Mouse (Mus musculus): ENCODE data around the gene Gm5475.
"Not testable (repeated sequence)": the region's sequence is repeated elsewhere in the genome, so short reads cannot be mapped to it uniquely, and the experiment has no call there.

Gm5475 gene

GRCm38 (mm10) chr15:100421758-100422197, at the start of gene Gm5475:
Gm5475 (plus strand) TSS chr15:100422147.
- DNase-seq (ENCODE audit: low spot score) = not testable (repeated sequence)

GRCm38 (mm10) chr15:100375066-100375465, 46.9 kb upstream of the Gm5475 start:
- peak; percentile 74 for DNase-seq (ENCODE audit: low spot score)

DNA sequence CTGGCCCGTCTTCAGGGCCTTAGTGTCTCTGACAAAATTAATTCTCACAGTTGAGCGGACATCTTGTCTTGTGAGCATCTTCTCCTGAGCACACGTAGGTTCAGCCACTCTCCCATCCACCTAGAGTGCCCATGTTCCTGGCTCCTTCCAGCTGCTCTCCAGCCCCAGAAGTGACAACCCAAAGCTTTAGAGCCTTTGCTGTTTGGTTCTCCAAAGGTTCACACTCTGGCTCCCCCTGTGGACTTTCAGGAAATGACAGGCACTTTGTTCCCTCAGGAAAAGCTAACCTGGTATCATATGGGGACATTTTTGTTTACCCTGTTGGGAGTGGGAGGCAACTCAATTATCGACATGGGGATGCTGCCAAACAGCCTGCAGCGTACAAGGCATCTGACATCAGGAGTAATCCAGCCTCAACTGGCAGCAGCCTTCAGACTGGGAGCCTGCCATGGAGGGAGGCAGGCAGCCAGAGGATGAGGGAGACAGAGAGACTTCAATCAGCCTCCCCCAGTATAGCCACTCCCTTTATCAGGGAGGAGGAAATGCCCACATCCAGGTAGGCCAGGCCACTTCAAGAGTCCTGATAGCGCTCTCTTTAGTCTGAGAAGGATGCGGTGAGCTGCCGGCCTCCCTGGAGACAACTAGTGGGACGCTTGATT, 44.0 kb upstream of the Gm5475 start:
- DNase-seq (ENCODE audit: low spot score) = not testable (repeated sequence)

- DNase-seq (ENCODE audit: low spot score) = no peak
Observed at GRCm38 (mm10) chr15:100379658-100380057, 42.3 kb upstream of the Gm5475 start.

DNA sequence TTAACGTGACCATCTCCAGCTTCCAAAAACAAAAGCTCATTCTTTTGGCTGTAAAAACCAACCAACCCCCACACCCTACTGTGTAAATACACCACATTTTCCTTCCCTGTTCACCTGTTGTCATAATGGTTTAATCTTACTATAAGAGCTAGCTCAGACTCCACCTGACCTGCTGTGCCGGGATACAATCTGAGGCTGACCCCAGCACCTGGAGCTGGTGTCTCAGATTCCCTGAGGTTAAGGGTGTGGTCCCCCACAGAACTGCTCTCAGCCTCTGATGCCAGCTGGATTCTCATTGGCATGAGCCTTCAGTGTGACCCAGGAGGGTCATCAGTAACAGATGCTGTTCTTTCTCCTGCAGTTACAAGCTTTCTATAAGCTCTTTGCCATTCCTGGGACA, 41.8 kb upstream of the Gm5475 start:
- DNase-seq (ENCODE audit: low spot score) = no peak

- DNase-seq (ENCODE audit: low spot score) = no peak
Observed at GRCm38 (mm10) chr15:100385705-100386104, 36.2 kb upstream of the Gm5475 start.

GRCm38 (mm10) chr15:100387544-100388223, 34.3 kb upstream of the Gm5475 start:
- no peak for DNase-seq (ENCODE audit: low spot score)

GRCm38 (mm10) chr15:100388224-100388835, 33.6 kb upstream of the Gm5475 start:
- no peak for DNase-seq (ENCODE audit: low spot score)

- DNase-seq (ENCODE audit: low spot score) = no peak
Observed at GRCm38 (mm10) chr15:100388886-100389285, 33.1 kb upstream of the Gm5475 start.

DNA sequence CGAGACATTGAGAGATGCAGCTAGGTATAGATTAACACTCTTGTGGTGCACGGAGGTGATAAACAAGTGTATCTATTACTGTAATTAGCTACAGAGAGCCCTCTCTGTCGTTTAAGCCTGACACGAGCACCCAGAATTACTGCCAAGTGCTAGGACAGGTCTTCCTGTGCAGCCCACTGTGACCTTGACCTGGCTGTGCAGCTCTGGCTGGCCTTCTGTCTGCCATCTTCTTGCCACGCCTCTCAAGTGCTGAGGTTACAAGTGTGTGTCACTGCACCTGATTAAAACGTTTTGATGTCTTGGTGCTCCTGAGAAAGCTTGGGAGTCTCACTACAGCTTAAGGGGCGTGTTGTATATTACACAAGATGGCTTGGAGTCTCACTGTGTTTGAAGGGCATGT, 30.9 kb upstream of the Gm5475 start:
- DNase-seq (ENCODE audit: low spot score) = no peak

DNA sequence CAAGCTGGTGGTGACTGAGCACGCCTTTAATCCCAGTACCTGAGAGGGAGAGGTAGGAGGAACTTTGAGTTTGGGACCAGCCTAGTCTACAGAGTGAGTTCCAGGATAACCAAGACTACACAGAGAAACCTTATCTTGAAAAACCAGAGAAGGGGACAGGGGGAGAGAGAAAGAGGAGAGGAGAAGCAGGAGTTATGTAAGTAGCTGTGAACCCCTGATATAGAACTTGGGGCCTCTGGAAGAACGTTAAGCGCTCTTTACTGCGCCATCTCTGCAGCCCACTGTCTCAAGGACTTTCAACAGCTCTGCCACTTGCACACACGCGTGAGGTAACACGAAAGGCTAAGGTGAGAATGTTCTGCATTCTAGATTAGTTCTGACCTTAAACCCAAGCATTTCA, 30.3 kb upstream of the Gm5475 start:
- DNase-seq (ENCODE audit: low spot score) = no peak

- no peak for DNase-seq (ENCODE audit: low spot score)
Observed at GRCm38 (mm10) chr15:100393016-100393415, 28.9 kb upstream of the Gm5475 start.

DNA sequence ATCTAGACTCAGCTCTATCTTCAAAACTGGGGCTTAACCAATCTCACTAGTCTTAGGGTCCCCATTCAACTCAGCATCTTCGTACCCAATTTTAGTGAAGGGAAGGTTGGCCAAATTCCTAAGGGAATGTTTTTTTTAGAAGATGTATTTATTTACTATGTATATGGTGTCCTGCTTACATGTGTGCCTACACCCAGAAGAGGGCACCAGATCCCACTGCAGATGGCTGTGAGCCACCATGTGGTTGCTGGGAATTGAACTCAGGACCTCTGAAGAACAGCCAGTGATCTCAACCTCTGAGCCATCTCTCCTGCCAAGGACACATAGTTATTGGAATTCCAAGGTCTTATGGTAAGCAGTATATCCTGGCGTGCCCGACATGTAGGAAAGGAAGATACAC, 26.4 kb upstream of the Gm5475 start:
- no peak for DNase-seq (ENCODE audit: low spot score)

- no peak for DNase-seq (ENCODE audit: low spot score)
Observed at GRCm38 (mm10) chr15:100400592-100401250, 21.2 kb upstream of the Gm5475 start.

DNA sequence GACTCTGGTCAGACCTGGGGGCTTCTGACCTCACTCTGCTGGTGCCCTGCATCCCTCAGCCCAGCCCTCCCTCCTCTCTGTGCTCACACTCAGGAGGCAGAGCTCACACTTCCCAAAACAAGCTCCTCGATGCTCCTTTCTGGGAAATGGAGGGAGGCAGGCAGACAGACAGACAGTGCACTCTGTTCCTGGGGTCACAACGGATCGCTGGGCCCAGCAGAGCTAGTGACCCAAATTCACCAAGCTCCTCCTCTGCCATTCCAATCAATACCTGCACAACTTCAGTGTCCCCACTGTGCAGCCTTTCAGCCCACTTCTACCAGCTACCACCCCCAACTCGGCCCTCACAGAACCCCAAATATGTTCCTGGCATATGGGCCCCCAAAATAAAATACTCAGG, 20.1 kb upstream of the Gm5475 start:
- no peak for DNase-seq (ENCODE audit: low spot score)

DNA sequence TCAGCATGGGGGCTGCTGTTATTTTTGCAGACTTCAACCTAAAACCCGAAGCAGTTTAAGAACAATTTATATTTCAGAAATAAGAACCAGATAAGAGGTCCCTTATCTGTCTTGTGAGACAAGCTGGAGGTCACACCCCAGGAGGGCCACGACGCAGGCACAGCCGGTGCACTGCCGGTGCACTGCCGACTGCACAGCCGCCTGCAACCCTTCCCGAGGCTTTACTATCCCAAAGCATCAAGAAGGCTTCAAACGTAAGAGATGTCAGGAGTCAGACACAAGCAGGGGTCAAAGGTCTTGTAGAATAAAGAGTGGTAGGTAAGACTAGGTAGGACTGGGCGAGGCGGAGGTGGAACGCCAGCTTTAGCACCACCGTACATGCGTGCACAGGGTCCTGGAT, 19.6 kb upstream of the Gm5475 start:
- no peak for DNase-seq (ENCODE audit: low spot score)

DNA sequence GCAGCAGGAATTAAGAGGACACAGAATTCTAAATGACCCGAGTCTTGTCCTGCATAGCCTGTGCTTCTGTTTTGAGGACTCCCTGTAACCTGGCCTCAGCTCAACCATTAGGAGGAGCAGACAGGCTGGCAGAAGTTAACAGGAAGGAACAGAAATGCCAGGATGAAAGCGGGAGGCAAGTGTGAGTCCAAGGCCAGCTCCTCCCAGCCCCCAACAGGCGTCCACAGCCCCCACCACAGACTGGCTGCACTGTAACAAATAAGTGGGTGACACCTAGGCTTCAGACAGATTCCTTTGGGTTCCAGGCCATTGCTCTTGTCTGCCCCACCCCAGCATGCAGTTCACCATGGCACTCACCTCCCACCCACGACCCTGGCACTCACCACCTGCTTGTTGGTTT, 19.1 kb upstream of the Gm5475 start:
- DNase-seq (ENCODE audit: low spot score) = no peak

- DNase-seq (ENCODE audit: low spot score) = no peak
Observed at GRCm38 (mm10) chr15:100403318-100404000, 18.5 kb upstream of the Gm5475 start.

DNA sequence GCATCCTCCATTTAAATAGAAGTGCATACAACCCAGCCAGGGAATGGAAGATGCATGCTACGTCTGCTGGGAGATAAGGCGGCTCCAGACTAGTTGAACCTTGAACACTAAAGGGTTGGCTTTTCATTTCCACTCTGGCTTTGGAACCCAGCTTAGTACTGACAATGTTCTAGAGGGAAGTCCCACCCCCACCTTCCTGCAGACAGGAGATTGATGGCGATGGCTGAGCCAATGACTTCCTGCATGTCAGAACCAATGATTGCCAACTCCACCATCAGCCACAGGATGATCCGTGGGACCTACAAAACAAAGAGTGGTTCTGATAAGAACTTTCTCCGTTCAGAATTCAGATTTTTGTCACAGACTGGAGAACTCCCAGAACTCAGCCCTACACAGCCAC, 15.9 kb upstream of the Gm5475 start:
- DNase-seq (ENCODE audit: low spot score) = no peak

GRCm38 (mm10) chr15:100410918-100411672, 10.9 kb upstream of the Gm5475 start:
- peak; percentile 69 for DNase-seq (ENCODE audit: low spot score)

DNA sequence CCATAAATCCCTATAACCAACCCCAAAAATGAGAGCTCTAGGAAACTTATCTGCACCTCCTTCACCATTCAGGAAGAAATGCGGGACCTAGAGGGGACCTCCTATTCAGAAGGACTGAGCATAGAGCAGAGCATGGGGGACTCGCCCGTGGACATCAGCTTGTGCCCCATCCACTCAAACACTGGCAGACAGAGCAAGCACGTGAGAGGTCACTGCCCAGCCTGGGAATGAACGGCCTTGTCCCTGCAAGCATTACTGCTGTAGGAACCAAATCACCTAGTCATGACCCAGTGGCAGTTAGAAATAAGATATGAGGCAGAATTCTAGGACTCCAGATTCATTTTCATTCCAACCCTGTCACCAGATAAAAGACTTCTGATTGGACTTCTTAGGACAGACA, 10.2 kb upstream of the Gm5475 start:
- no peak for DNase-seq (ENCODE audit: low spot score)

All from adipocyte (in vitro differentiated cells).